Mouse (Mus musculus): Measurements from ENCODE around the gene Tmem74b.

Gene Tmem74b

DNA sequence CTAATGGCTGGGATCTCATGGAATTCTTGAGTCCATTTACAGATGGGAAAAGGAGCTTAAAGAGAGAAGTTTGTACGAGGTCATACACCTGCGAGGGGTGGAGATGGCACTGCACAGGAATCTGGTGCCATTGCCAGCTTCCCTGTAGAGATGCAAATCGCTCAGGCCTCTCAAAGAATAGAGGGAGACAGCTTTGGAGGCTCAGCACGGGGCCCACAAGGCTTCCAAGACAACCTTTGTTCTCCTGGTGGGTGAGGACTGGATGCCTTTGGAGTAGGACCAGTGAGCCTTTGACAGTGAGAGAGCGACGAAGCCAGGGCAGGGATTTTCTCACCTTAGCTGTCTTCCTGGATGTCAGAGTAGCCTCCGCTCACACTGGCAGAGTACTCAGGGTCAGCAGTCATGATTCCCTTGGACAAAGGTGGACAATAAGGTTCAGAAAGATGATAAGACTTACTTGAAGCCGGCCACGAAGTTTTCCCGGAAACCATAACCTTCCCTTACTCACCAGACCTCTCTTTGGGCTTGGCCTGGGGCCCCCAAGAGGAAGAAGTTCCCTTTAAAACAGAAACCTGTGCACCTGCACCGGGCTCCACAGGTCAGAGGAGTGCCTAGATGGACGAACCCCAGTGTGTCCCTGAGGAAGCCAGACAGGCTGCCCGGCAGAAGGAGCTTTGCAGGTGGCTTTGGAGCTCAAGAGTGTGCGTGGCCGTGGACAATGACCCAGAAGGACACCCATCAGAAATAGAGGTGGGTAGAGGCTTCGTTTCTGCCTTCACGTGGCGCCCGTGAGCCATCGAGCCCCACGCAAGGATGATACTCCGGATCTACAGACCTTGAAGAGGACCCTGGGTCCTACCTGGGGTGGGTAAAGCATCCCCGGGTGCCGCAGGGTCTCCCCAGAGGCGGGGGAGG, at the start of gene Tmem74b:
Gene Tmem74b (plus strand): TSS at position 778 of the 915 bp plus-strand sequence.
- no peak for DNase-seq

DNA sequence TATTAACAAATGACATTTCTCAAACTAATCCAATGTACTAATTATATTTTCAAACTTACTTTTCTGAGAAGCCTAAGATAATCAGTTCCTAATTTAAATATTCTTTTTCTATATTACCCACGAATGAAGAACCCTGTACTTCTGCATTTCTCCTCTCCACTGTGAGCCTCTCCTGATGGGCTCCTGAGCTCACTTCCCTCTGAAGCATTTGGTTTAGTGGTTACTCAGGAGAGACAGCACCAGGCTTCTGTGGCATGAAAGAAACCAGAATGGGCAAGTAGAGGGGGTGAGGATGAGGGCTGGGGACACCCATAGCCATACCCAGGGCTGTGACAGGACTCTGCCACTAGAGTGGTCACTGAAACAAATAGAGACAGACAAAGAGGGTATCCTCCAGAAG, 49.8 kb upstream of the Tmem74b start:
- no peak for DNase-seq

DNA sequence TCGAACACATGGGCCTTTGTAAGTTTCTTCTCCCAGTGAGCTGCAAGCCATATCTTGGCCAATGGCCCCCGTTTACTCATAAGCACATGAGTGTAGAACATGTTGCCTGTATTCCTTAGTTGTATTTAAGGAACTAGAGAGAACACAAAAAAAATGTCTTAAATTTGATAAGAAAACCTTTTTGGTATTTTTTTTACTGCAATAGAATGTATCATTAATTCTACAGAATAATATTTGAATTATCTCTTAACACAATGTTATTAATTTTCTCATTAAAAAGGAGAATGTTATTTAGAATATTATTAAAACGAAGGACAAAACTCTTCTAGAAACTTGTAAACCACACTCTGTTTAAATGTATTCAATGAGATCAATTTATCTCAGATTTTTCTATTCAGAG, 33.4 kb upstream of the Tmem74b start, which contains the start of gene Rad21l:
Gene Rad21l (minus strand): TSS at position 101 of the 400 bp plus-strand sequence.
- no peak for DNase-seq

DNA sequence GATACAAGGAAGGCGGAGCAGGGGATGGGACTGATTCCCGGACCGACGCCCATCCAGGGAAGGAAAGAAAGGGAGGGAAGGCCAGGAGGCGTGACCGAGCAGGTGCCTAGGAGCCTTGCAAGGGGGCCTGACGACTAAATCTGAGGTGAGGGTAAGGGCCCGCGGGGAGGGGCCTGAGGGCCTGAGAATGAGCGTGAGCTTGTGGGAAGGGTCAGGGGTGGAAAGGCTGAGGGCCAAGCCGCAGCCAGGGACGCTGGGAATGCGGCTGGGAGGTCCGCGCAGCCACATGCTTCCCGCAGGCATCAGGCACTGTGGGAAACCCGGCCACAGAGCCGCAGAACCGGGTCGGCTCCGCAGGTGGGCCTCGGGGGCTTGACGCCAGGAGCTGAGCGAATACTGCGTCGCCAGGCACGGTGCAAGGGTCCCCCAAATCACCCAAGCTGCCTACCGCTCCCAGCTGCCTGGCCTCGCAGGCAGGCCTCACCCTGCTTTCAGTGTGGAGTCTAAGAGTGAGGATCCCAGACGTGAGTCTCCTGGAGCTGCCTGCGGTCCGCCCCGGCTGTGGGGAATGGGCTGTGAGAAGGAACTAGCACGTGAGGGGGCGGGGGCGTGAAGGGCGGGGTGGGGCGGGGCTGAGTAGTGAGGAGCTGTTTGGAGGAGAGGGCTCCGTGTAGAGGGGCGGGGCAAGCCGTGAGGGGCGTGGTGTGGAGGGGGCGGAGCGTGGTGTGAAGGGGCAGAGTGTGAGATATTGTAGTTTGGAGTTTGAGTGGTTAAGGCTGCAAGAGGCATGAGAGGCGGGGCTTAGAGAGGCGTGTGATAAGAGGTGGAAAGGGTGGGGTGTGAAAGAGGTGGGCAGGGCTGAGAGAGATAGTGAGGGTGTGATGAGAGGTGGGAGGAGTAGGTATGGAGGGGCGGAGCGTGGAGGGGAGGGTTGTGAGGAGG, 31.5 kb upstream of the Tmem74b start:
- DNase-seq: peak in 1 of 2 experiments; percentile 10

DNA sequence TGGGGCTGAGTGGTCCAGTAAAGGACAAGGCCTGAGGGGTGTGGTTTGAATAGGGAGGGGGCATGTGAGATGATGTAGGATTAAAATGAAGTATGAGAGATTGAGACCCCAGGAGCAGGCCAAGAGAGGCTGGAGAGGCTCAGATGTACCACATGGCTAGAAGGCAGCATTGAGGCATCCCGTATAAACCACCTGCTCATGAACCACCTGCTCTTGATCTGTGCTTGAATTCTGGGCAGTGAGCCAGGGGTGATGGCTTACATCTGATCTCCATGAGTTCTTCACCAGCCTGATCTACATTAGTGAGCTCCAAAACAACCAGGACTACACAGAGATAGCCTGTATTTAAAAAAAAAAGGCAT, 30.9 kb upstream of the Tmem74b start:
- DNase-seq: no peak

DNA sequence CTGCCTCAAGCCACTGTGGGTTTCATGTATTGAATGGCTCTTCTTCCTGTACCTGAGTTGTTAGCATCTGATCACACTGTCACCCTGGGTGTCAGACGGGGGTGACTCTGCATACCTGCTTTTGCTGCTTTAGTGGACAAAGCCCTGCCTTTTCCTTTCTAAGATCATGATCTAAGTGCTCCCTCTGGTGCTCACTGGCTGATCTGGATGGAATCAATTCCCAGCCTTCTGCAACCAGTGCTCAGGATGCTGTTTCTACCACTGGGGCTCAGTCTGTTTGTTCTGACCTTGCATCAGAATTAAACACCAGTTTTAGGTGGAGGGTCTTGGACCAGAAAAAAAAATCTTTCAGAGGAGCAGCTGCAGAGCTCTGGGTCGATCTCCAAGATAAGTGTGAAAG, 25.6 kb upstream of the Tmem74b start:
- DNase-seq: no peak

DNA sequence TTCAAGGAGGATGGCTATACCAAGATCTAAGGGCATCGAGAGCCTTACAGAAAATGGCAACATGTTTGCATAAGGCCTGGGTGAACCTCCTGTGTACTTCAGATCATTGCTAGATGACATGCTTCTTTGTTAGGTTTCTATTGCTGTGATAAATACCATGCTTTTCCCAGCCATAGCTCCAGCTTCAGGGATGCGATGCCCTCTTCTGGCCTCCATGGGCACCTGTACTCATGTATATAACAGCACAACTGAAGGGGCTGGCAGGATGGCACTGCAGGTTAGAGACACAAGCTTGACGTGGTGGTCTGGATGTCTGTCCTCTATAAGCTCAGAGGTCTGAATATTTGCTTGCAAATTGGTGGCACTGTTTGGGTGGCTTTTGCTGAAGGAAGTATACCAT, 19.5 kb upstream of the Tmem74b start:
- peak in 1 of 2 experiments; percentile 24 for DNase-seq

DNA sequence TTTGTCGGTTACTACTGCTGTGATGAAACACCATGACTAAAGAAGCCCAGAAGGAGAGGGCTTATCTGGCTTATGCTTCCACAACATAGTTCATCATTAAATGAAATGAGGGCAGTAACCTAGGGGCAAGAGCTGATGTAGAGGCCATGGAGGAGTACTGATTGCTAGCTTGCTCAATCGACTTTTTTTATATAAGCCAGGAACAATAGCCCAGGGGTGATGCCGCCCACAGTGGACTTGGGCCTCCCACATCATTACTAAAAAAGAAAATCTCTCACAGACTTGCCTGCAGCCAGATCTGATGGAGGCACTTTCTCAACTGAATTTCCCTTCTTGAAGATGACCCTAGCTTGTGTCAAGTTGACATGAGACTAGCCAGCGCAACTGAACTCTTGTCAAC, 18.8 kb upstream of the Tmem74b start:
- no peak for DNase-seq

DNA sequence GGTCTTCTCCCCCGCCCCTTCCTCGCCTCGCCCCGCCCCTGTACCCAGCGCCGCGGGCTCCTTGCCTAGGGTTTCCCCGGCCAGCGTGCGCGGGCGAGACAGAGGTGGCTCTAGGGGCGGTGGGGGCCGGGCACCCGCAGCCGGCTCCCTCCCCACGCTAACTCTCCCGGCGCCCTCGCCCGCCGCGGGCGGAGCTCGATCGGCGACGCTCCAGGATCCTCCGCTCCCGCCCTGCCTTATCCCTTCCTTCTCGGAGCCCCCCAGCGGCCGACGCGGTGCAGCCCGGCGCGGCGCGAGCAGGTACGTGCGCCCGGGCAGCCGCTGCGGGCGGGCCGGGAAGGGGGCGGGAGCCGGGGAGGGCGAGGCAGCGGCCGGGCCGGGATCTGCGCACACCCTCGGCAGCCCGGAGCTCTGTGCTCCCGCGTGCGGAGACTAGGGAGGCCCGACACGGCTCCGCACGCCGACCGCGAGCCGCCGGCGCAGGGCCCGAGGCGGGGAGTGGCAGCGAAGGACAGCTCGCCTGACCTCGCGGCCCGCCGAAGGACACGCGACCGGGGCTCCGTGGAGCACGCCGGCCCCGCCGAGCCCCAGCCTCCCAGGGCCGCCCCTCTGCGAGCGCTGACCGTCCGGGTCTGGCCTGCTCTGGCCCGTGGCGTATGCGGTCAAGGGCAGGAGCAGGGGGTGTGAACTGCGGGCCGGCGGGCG, 490 bp downstream of the Tmem74b start:
- DNase-seq: peak; percentile 15

DNA sequence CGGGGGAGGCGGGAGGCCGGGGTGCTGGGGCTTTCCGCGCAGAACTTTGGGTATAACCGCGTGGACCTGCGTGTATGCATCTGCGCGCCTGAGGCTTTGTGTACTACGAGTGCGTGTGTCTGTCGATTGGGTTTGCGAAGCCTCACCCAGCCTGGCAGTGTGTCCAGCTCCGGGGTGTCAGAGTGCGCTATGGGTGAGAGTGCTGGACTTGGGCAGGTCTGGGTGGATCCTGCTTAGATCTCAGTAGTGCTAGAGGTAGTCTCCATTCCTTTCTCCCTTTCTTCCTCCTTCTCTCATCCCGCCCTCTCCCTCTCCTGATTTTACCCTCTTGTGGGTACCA, 1.0 kb downstream of the Tmem74b start:
- DNase-seq: no peak

DNA sequence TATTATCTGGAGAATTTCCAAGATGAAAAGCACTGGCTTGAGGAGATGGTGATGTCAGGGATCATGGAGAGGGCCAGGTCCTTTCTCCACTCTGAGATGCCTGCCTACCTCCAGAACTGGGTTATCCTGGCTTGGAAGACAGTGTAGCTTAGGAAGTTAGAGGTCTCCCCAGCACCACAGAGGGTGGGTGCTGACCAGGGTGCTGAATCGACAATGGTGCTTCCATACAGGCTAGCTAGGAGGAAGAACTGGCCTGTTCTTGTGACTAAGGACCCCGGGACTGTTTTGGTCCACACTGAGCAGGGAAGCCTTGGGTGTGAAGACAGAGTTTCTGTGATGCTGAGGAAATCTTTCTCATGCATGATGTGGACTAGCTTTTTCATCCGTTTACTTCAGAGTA, 10.8 kb downstream of the Tmem74b start:
- peak in 1 of 2 experiments; percentile 12 for DNase-seq

DNA sequence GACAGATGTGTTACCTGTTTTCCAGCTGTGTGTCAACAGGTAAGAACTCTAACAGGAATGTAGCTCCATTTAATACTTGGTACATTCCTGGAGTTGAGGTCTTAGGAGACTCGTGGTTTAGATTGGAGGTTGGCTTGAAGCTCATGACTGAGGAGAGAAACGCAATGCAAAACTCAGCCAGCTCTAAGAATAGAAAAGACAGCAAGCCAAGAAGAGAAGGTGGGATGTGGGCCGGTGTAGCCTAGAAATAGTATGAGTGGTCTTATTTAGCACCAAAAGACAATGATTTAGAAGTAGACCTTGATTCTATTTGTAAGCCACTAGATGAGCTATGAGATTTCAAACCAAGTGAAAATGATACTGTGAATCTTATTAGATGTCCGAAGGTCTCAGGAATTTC, 13.7 kb downstream of the Tmem74b start:
- no peak for DNase-seq

DNA sequence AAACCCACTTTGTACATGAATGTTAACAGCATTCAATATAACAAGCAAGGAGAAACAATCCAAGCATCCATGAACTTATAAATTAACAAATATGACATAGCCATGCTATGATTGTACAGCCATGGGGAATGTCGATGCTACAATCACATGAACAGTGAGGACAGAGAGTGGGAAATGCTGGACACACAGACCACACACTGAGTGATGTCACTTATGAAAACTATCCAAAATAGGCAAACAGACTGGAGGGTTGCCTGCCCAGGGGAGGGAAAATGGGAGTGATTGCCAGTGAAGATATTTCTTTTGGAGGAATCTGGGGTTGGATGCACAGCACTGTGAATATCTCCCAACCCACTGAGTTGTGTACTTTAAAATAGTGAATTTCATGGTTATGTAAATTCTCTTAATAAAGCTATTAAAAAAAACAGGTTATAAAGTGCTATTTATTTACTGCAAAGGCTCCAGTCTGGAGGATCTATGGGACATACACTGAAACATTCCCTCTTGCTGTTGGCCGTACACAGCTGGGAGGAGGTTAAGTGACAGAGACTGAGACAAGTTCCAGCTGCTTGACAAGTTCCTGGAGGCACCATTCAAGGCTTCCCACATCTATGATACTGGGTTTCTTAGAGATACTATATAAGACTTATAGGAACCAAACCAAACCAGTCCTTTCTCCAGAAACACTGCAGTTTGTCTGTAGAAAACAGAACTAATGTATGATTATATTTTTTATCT, 14.7 kb downstream of the Tmem74b start:
- DNase-seq: no peak

DNA sequence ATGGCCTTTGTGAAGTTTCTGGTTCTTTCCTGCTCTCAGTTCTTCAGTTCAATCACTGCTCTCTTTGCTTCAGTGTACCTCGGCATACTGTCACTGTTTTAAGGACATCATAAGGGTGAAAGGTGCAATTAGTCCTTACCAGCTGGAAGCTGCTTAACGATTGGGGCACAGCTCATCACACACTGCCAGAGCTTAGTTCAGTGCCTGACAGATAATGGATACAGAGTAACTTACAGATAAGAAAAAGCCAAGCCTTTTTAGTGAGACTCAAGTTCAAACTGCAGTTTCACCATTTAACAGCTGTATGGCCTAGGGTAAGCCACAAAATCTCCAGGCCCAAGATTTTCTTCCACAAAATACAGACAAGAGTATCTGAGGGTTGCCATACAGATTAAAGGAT, 22.3 kb downstream of the Tmem74b start:
- DNase-seq: no peak

DNA sequence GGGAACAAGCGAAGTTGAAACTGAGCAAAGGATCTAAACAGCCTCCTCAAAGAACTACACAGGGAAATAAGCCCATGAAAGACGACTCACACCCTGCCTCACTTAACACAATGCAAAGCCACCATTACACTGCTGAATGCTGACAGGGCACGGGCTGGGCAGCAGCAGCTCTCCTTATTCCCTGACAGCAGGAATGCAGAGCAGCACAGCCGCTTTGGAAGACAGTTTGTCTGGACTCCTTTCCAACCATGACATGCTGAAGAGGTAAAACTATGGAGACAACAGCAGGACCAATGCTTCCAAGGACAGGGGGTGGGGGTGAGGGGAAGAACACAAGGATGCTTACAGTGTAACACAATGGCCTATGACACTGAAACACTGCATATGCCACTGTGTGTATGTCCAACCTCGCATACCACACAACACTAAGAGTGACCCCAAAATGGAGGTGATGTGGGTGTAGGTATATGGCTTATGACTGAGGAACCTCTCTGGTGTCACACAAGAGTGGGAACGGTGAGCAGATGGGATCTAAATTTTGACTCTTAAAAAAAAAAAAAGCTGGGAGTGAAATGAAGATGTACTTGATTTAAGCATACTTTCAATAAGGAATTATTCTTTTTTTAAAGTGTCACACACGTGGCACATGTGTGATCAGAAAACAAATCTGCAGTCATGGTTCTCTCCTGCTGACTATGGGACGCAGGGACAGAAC, 31.5 kb downstream of the Tmem74b start:
- DNase-seq: no peak

DNA sequence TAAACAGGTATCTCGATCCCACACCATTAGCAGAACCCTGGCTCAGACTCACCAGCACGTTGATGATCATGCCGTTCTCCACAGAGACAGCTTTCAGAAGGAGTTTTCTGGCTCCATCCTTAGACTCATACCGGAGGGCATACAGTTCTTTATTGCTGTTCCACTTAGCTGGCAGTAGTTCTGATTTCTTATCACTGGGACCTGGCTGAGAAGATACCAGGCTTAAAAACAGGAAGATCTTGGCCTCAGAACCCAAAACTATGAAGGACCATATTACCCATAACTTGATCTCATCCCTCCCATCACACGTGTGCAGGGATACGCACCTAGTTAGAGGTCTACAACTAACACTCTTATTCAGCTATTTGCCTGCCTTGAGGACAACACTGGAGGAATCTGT, 33.6 kb downstream of the Tmem74b start:
- DNase-seq: no peak

DNA sequence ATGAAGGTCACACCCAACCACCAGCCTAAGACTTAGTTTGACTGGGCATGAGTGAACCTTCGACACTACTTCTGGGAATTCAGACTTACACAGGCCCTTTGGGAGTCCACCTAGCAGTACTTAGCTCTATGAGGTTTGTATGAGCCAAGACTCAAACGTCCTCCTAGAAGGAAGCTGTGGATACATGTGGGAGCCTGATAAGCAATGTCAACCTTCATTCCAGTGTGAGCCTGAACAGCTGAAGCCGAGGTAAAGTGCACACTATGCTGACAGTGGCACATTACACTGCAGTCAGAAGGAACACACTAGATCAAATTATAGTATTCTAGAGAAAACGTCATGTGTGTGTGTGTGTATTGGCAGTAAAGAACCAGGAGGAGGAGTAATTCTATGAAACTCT, 36.7 kb downstream of the Tmem74b start:
- no peak for DNase-seq

DNA sequence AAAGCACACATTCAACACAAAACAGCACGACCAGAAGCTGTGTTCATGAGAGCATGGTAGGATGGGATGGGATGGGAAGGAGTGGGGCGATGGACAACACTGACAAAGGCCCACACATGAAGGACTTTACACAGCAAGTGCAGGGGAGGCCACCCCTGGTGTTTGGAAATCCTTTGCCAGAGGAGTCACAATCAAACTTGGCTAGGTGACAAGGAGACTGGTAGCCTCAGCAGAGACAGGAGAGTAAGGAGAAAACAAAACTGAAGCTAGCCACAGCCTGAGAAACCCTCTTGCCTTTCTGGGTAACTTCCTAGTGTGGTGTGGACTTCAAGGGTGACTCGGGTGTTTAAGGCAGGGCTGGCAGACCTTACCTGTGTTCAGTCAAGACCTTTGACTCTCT, 37.3 kb downstream of the Tmem74b start:
- DNase-seq: no peak

DNA sequence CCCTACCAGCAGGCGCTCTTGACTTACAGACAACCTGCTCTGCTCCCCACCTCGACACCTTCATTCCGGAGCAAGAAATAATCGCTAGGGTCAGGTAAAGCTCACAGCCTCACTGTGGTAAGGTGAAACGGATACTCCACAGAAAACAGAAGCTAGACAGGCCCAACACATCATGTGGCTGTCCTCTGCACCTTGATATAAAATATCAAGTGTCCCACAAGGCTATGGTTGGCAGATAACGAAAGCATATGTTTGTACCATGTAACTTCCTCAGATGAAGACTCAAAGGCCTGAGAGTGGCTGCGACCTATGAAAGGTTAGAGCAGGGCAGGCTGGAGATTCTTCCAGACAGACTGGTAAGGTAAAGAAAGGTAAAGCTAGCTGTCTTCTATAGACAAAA, 37.7 kb downstream of the Tmem74b start:
- no peak for DNase-seq

DNA sequence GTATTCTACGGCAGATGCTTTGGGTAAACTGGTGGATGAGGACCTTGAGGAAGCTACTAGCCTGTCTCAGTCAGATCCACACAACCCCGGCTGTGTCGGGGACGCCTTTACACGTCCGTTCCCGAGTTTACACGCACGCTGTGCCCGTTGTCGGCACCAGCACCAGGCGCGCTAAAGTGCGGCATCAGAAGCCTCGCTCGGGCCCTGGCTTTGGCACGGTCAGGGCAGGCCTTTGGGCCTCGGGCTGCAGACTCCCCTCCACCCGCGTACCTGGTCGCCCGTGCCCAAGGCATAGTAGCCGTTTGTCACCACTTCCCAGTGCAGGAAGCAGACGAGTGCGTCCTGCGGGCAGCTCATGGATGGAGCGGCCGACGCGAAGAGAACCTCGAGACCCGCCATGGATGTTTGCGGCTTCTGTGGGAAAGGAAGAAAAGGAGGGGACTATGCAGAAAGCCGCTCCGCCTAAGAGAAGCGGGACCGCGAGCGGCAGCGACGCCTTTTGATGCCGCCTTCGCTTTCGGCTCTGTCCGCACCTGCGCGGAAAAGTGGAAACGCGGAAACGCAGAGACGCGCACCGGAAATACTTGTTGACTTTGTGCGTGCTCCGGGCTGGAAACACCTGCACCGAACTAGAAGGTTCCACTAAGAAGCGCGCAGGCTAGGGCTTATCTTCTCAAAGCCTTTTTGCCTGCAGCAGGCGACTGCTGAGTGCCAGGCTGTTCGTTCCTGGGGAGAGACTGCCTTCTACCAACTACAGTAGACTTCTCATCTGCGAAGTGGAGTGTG, 39.1 kb downstream of the Tmem74b start:
- peak; percentile 87 to 89 for DNase-seq

DNA sequence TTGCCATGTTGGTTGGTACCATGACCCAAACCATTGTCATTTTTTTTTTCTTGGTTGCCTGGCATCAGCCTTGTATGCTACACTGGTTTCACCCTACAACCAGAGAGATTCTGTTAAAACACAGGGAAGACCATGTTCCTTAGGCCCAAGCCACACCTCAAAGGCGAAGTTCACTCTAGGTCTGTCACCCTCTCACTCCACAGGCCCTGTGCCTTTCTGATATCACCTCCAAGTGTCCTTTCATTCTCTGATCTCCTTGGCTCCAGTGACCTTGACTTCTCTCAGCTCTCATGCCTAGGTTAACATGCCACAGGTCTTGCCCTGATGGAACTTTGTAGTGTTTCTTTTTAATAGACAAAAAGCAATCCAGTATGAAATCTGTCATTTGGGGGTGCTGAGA, 40.3 kb downstream of the Tmem74b start:
- DNase-seq: no peak
